In the genomic region with DNA sequence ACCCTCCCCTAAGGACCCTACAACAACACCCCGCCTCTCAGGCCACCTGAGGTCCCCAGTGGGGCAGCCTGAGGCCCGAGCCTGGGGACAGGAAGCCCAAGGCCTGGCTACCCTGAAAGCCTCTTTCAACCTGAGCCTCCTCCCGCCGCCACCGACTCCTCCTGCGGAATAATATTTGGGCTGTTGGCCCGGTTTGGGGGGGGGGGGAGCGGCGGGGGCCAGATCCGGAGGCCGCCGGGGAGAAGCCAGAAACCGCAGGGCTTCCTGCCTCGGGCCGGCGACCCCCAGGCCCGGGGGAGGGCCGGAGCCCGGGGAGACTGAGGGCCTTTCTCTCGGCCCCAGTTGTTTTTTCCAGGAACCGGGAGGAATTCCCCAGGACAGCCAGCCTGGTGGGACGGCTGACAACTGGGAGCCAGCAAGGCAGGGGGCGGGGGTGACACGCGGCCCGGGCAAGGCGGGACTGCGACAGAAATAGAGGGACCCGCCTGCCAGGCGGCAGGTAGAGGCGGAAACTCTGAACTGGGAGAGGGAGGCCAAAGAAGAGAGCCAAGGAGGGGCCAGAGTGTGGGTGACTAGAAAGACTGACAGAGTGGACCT, we compare ENCODE assay signal across 9 mouse cellular contexts. TPM values are rescaled to one million over a fixed set of nuclear protein-coding genes. Genes with fewer than 3 reads are reported as not detected.
A peak's percentile ranks its signal among the peaks of the same experiment; 100 is the strongest.
DNase-seq lines count a peak whose midpoint lies in the region; ATAC-seq and TF ChIP-seq lines count a peak whose summit lies in the region.
"Had no signal": no experiment of that assay in that cellular context is flagged by ENCODE, and none has a peak within 500 bp of the region (broad histone marks: within the 10 kb centered on the region; RNA-seq: fewer than 3 reads in every experiment).

No protein-coding gene starts in this region.

- TF ChIP-seq POLR2A in cerebellum, adult 2 months (IDR thresholded peaks at IDR 0.05; ENCODE audit: borderline replicate concordance, insufficient read depth, low read length) = no peak

- H3K36me3 ChIP-seq in heart, embryonic 13.5 days = peaks cover 7% of the 10 kb centered on the region
- H3K36me3 ChIP-seq in limb, embryonic 10.5 days = peaks cover 10% of the 10 kb centered on the region
- H3K36me3 ChIP-seq in midbrain, embryonic 10.5 days = peaks cover 9% of the 10 kb centered on the region

- peak overlapping the region; percentile 53 for H3K4me3 ChIP-seq in cerebellum, adult 2 months (replicated peaks; ENCODE audit: insufficient read depth, low read depth, low read length)
- H3K4me3 ChIP-seq in heart, embryonic 13.5 days = peak overlapping the region; percentile 58
- peak overlapping the region; percentile 54 for H3K4me3 ChIP-seq in limb, embryonic 10.5 days
- H3K4me3 ChIP-seq in midbrain, embryonic 10.5 days = peak overlapping the region; percentile 52
- H3K4me3 ChIP-seq: erythroblast, embryonic 14.5 days had no signal

- DNase-seq in cerebellum, adult 2 months = peak; percentile 44 to 57
- no peak for DNase-seq in cerebellum, adult 11 months
- peak; percentile 58 for DNase-seq in adrenal gland, postnatal 10 days
- peak; percentile 64 for DNase-seq in limb, embryonic 10.5 days (ENCODE audit: low spot score)
- DNase-seq in midbrain, embryonic 10.5 days (ENCODE audit: low spot score) = peak; percentile 45
- DNase-seq in right cerebral cortex, postnatal 14 days = no peak
- DNase-seq in spleen, postnatal 4 days (ENCODE audit: low spot score in 2 of 2) = no peak

- TF ChIP-seq CTCF in cerebellum, adult 2 months (IDR thresholded peaks at IDR 0.05; ENCODE audit: borderline replicate concordance, insufficient read depth, low read depth, low read length) = no peak

- H3K27ac ChIP-seq in cerebellum, adult 2 months (ENCODE audit: insufficient read depth, low read length) = peak overlapping the region; percentile 68
- peak overlapping the region; percentile 75 for H3K27ac ChIP-seq in heart, embryonic 13.5 days (replicated peaks)
- H3K27ac ChIP-seq in limb, embryonic 10.5 days = peak overlapping the region; percentile 84
- H3K27ac ChIP-seq in midbrain, embryonic 10.5 days (replicated peaks) = peak overlapping the region; percentile 86

- peak overlapping the region; percentile 89 for H3K9ac ChIP-seq in heart, embryonic 13.5 days

- no peaks in the 10 kb centered on the region for H3K4me1 ChIP-seq in cerebellum, adult 2 months (ENCODE audit: control insufficient read depth, insufficient read depth, low read length)
- H3K4me1 ChIP-seq in heart, embryonic 13.5 days = peaks cover 24% of the 10 kb centered on the region
- H3K4me1 ChIP-seq in limb, embryonic 10.5 days = peaks cover 33% of the 10 kb centered on the region
- peaks cover 27% of the 10 kb centered on the region for H3K4me1 ChIP-seq in midbrain, embryonic 10.5 days

- H3K4me2 ChIP-seq in heart, embryonic 13.5 days = peak overlapping the region; percentile 87

- no peaks in the 10 kb centered on the region for H3K9me3 ChIP-seq in heart, embryonic 13.5 days
- H3K9me3 ChIP-seq in limb, embryonic 10.5 days (replicated peaks) = no peaks in the 10 kb centered on the region
- no peaks in the 10 kb centered on the region for H3K9me3 ChIP-seq in midbrain, embryonic 10.5 days (replicated peaks)

- ATAC-seq in heart, embryonic 13.5 days (ENCODE audit: extremely low read depth, insufficient number of reproducible peaks, low FRiP score, low TSS enrichment) = peak; percentile 32; the same call in 1 of the 2 replicates

- H3K27me3 ChIP-seq in cerebellum, adult 2 months (ENCODE audit: control insufficient read depth, insufficient read depth, low read length) = no peaks in the 10 kb centered on the region
- H3K27me3 ChIP-seq in heart, embryonic 13.5 days (replicated peaks) = peaks cover 3% of the 10 kb centered on the region; the same call in 1 of the 2 replicates
- H3K27me3 ChIP-seq in limb, embryonic 10.5 days (ENCODE audit: low read depth, poor library complexity, severe bottlenecking) = no peaks in the 10 kb centered on the region
- 0 out of 2 replicates have a peak, but pooled peaks cover 11% of the 10 kb centered on the region for H3K27me3 ChIP-seq in midbrain, embryonic 10.5 days (ENCODE audit: low read depth, poor library complexity, severe bottlenecking)

- 2% methylated on average over 29 of the region's 31 CpGs for WGBS in cerebellum, adult 2 months
- under 1% methylated on average over 23 of the region's 31 CpGs for WGBS in heart, embryonic 13.5 days
- WGBS in limb, embryonic 10.5 days = 3% methylated on average over 31 of the region's 31 CpGs
- WGBS in midbrain, embryonic 10.5 days = 3% methylated on average over 29 of the region's 31 CpGs

RNA-seq across cellular contexts. Expression of gene Irf2bp1, which starts 8.3 kb away (rescaled TPM):
- 37.7 and 41.5 TPM in 2 replicates for polyA plus RNA-seq in cerebellum, adult 2 months (2012; rRNA removed)
- total RNA-seq in adrenal gland, postnatal 10 days (2021) = 10 to 100 TPM; 36.9 to 37.2 TPM
- 12.4 and 12.7 TPM in 2 replicates for polyA plus RNA-seq in heart, embryonic 13.5 days (2015; fragmentation: Nextera tagmentation; extraction: Ambion mirVana)
- 30.8 and 34.4 TPM in 2 replicates for polyA plus RNA-seq in limb, embryonic 10.5 days (2016; fragmentation: Nextera tagmentation; extraction: Ambion mirVana)
- 21.4 and 23.5 TPM in 2 replicates for polyA plus RNA-seq in midbrain, embryonic 10.5 days (2016; fragmentation: Nextera tagmentation; extraction: Ambion mirVana)

RNA-seq across cellular contexts. Expression of gene Foxa3, which starts 11.2 kb away (rescaled TPM):
- not detected in 2 replicates for polyA plus RNA-seq in cerebellum, adult 2 months (2012; rRNA removed)
- total RNA-seq in adrenal gland, postnatal 10 days (2021) = 10 to 100 TPM in 1 of 2 experiments, 1 to 10 TPM in 1; 4.8 to 14.0 TPM
- 0.25 and 1.2 TPM in 2 replicates for polyA plus RNA-seq in heart, embryonic 13.5 days (2015; fragmentation: Nextera tagmentation; extraction: Ambion mirVana)
- polyA plus RNA-seq in limb, embryonic 10.5 days (2016; fragmentation: Nextera tagmentation; extraction: Ambion mirVana) = not detected in 2 replicates
- 0.09 TPM in 1 of 2 replicates, not detected in the other for polyA plus RNA-seq in midbrain, embryonic 10.5 days (2016; fragmentation: Nextera tagmentation; extraction: Ambion mirVana)

RNA-seq across cellular contexts. Expression of gene Sympk, which starts 12.1 kb away (rescaled TPM):
- 112 and 113 TPM in 2 replicates for polyA plus RNA-seq in cerebellum, adult 2 months (2012; rRNA removed)
- 10 to 100 TPM; 78.0 to 89.0 TPM for total RNA-seq in adrenal gland, postnatal 10 days (2021)
- polyA plus RNA-seq in heart, embryonic 13.5 days (2015; fragmentation: Nextera tagmentation; extraction: Ambion mirVana) = 24.8 TPM in 2 replicates
- 50.4 and 54.6 TPM in 2 replicates for polyA plus RNA-seq in limb, embryonic 10.5 days (2016; fragmentation: Nextera tagmentation; extraction: Ambion mirVana)
- 40.3 and 45.7 TPM in 2 replicates for polyA plus RNA-seq in midbrain, embryonic 10.5 days (2016; fragmentation: Nextera tagmentation; extraction: Ambion mirVana)

RNA-seq across cellular contexts. Expression of gene Mypop, which starts 21.1 kb away (rescaled TPM):
- 52.6 and 55.3 TPM in 2 replicates for polyA plus RNA-seq in cerebellum, adult 2 months (2012; rRNA removed)
- total RNA-seq in adrenal gland, postnatal 10 days (2021) = 1 to 10 TPM; 6.4 to 6.8 TPM
- polyA plus RNA-seq in heart, embryonic 13.5 days (2015; fragmentation: Nextera tagmentation; extraction: Ambion mirVana) = 1.8 and 1.9 TPM in 2 replicates
- 3.4 and 4.0 TPM in 2 replicates for polyA plus RNA-seq in limb, embryonic 10.5 days (2016; fragmentation: Nextera tagmentation; extraction: Ambion mirVana)
- 4.0 and 4.1 TPM in 2 replicates for polyA plus RNA-seq in midbrain, embryonic 10.5 days (2016; fragmentation: Nextera tagmentation; extraction: Ambion mirVana)

RNA-seq across cellular contexts. Expression of gene Nanos2, which starts 24.9 kb away (rescaled TPM):
- 2.0 and 2.7 TPM in 2 replicates for polyA plus RNA-seq in cerebellum, adult 2 months (2012; rRNA removed)
- not detected for total RNA-seq in adrenal gland, postnatal 10 days (2021)
- polyA plus RNA-seq in heart, embryonic 13.5 days (2015; fragmentation: Nextera tagmentation; extraction: Ambion mirVana) = not detected in 2 replicates
- not detected in 2 replicates for polyA plus RNA-seq in limb, embryonic 10.5 days (2016; fragmentation: Nextera tagmentation; extraction: Ambion mirVana)
- polyA plus RNA-seq in midbrain, embryonic 10.5 days (2016; fragmentation: Nextera tagmentation; extraction: Ambion mirVana) = 0.07 and 0.16 TPM in 2 replicates
- polyA plus RNA-seq: erythroblast, embryonic 14.5 days had no signal

Comparison
In these comparisons a context has a peak if more than half of its experiments do, and no peak if none do; other contexts are left out.
1. DNase-seq: peak in cerebellum, adult 2 months (2 of 2), adrenal gland, postnatal 10 days (single experiment), limb, embryonic 10.5 days (single experiment) and midbrain, embryonic 10.5 days (single experiment); none in cerebellum, adult 11 months (single experiment), right cerebral cortex, postnatal 14 days (single experiment) and spleen, postnatal 4 days (0 of 2).
2. Peak in every context shown above with its lines, with median percentiles within 50 percentile points of each other: H3K27ac ChIP-seq and H3K4me3 ChIP-seq.